Mouse (Mus musculus) G1E (cell line): ENCODE measurements around the gene Ccdc153.

Experiments used
- CTCF ChIP-seq: IDR thresholded peaks from 2 replicates; pipeline ENCODE4 v1.5.1; 2012; ENCODE audit warnings: low read depth, low read length, inconsistent platforms, mixed read lengths
- POLR2AphosphoS5 ChIP-seq: IDR thresholded peaks from 2 replicates; pipeline ENCODE4 v1.6.1; 2012; ENCODE audit warnings: low read depth, low read length, inconsistent platforms; ENCODE audit not compliant: insufficient replicate concordance

GRCm38 (mm10) chr9:44231609-44232008, 8.9 kb upstream of the Ccdc153 start:
- TF ChIP-seq CTCF (no peak), POLR2AphosphoS5 (no peak)
